Mouse (Mus musculus) liver, adult 2 months (tissue): ENCODE data around the gene Cldn24. TPM values are rescaled to one million over a fixed set of nuclear protein-coding genes. Genes with fewer than 3 reads are reported as not detected.
A peak's percentile ranks its signal among the peaks of the same experiment; 100 is the strongest.

Experiments
- DNase-seq: peaks from one replicate; pipeline ENCODE4 v3.0.0-alpha.2; 2011; ENCODE audit warnings: low read depth, low spot score; ENCODE audit errors: extremely low read depth
- H3K27ac ChIP-seq: fragments of 200-500 bp; replicated peaks from 2 replicates; pipeline ENCODE4 v1.5.1; 2012; ENCODE audit warnings: low read depth, mild to moderate bottlenecking, control low read depth, inconsistent platforms, low read length; ENCODE audit not compliant: insufficient read depth
- H3K27me3 ChIP-seq: fragments of 200-500 bp; 2 replicates; pipeline ENCODE4 v1.6.1; 2012; ENCODE audit warnings: mild to moderate bottlenecking, moderate library complexity, low read length, inconsistent platforms; ENCODE audit not compliant: control insufficient read depth, insufficient read depth
- H3K36me3 ChIP-seq: fragments of 200-500 bp; 2 replicates; pipeline ENCODE4 v1.6.1; 2012; ENCODE audit warnings: low read length, inconsistent platforms; ENCODE audit not compliant: control insufficient read depth, insufficient read depth
- H3K4me1 ChIP-seq: fragments of 200-500 bp; 2 replicates; pipeline ENCODE4 v1.6.1; 2011; ENCODE audit warnings: low read length; ENCODE audit not compliant: control insufficient read depth, insufficient read depth
- H3K4me3 ChIP-seq: fragments of 200-500 bp; 2 replicates; pipeline ENCODE4 v1.5.1; 2011; ENCODE audit warnings: low read depth, mild to moderate bottlenecking, control low read depth, low read length, moderate library complexity; ENCODE audit not compliant: insufficient read depth
- H3K79me2 ChIP-seq: fragments of 200-500 bp; 2 replicates; pipeline ENCODE4 v1.6.1; 2012; ENCODE audit warnings: inconsistent platforms, mild to moderate bottlenecking, low read length, moderate library complexity; ENCODE audit not compliant: control insufficient read depth, insufficient read depth
- H3K9ac ChIP-seq: fragments of 200-500 bp; 2 replicates; pipeline ENCODE4 v1.6.1; 2012; ENCODE audit warnings: low read depth, mild to moderate bottlenecking, control low read depth, inconsistent platforms, low read length
- CTCF ChIP-seq: fragments of 200-500 bp; IDR thresholded peaks from 2 replicates; pipeline ENCODE4 v1.5.1; 2011; ENCODE audit warnings: low read depth, low read length, control low read depth
- POLR2A ChIP-seq: fragments of 200-500 bp; IDR thresholded peaks from 2 replicates; pipeline ENCODE4 v1.6.1; 2011; ENCODE audit warnings: low read length, control low read depth; ENCODE audit not compliant: insufficient read depth; ENCODE audit errors: extremely low read depth
- WGBS: fragments of 180-500 bp; shearing (Covaris S2); methylation state at CpG from one replicate; pipeline ENCODE4 v1.1.7; 2018; 5-methylcytosine and 5-hydroxymethylcytosine counted together
- polyA plus RNA-seq: library from polyadenylated mRNA; depleted of rRNA; stranded (reverse); fragments of >200 nt; gene quantifications from 2 replicates; pipeline ENCODE4 v1.2.3, GENCODE M21; 2012
- total RNA-seq: library from RNA; depleted of rRNA; stranded (reverse); fragments of >200 nt; gene quantifications from 2 replicates; pipeline ENCODE4 v1.2.3, GENCODE M21; 2014

Gene Cldn24
- total and polyA plus RNA-seq, 2 experiments = not detected

- no peak for DNase-seq
- Histone ChIP-seq H3K4me3 (no peak overlapping the region), H3K4me1 (no peaks in the 10 kb centered on the region), H3K36me3 (peaks cover 27% of the 10 kb centered on the region), H3K79me2 (no peaks in the 10 kb centered on the region), H3K27me3 (no peaks in the 10 kb centered on the region), H3K9ac (no peak overlapping the region), H3K27ac (no peak overlapping the region)
- WGBS = 97% methylated on average over 6 of the region's 6 CpGs
- TF ChIP-seq CTCF (no peak), POLR2A (no peak)
These were observed 26.0 kb downstream of the Cldn24 start for GRCm38 (mm10) chr8:47847931-47848330.

GRCm38 (mm10) chr8:47849842-47850241 lies 27.9 kb downstream of the Cldn24 start:
- TF ChIP-seq CTCF (peak; percentile 46), POLR2A (no peak)
- H3K79me2 ChIP-seq = no peaks in the 10 kb centered on the region
- WGBS = 87% methylated on average over 8 of the region's 8 CpGs
- DNase-seq = no peak
- H3K27me3 ChIP-seq = no peaks in the 10 kb centered on the region
- H3K4me3 ChIP-seq = no peak overlapping the region
- H3K36me3 ChIP-seq = peaks cover 22% of the 10 kb centered on the region
- no peaks in the 10 kb centered on the region for H3K4me1 ChIP-seq
- no peak overlapping the region for H3K9ac ChIP-seq
- no peak overlapping the region for H3K27ac ChIP-seq

- H3K9ac ChIP-seq = no peak overlapping the region
- WGBS = 80% methylated on average over 12 of the region's 12 CpGs
These were observed 30.0 kb downstream of the Cldn24 start for GRCm38 (mm10) chr8:47851824-47852502.

GRCm38 (mm10) chr8:47852737-47853136 lies 30.8 kb downstream of the Cldn24 start:
- Histone ChIP-seq H3K27ac (no peak overlapping the region), H3K4me3 (no peak overlapping the region), H3K27me3 (no peaks in the 10 kb centered on the region), H3K4me1 (no peaks in the 10 kb centered on the region), H3K9ac (no peak overlapping the region), H3K79me2 (no peaks in the 10 kb centered on the region), H3K36me3 (peaks cover 17% of the 10 kb centered on the region)
- DNase-seq = no peak
- 89% methylated on average over 5 of the region's 5 CpGs for WGBS
- no peak for TF ChIP-seq POLR2A
- no peak for TF ChIP-seq CTCF

More at GRCm38 (mm10) chr8:47851824-47852502, 30.0 kb downstream of the Cldn24 start:
- peak; percentile 8 for DNase-seq
- Histone ChIP-seq H3K79me2 (no peaks in the 10 kb centered on the region), H3K27me3 (no peaks in the 10 kb centered on the region), H3K4me1 (no peaks in the 10 kb centered on the region), H3K36me3 (peaks cover 18% of the 10 kb centered on the region), H3K4me3 (no peak overlapping the region), H3K27ac (no peak overlapping the region)
- TF ChIP-seq CTCF = no peak
- no peak for TF ChIP-seq POLR2A

GRCm38 (mm10) chr8:47853356-47853755 lies 31.4 kb downstream of the Cldn24 start:
- Histone ChIP-seq H3K4me1 (no peaks in the 10 kb centered on the region), H3K4me3 (no peak overlapping the region)
- WGBS = 94% methylated on average over 5 of the region's 5 CpGs

GRCm38 (mm10) chr8:47859259-47859658 lies 37.3 kb downstream of the Cldn24 start:
- H3K4me3 ChIP-seq = no peak overlapping the region
- no peak for TF ChIP-seq POLR2A
- TF ChIP-seq CTCF = no peak
- H3K27ac ChIP-seq = no peak overlapping the region
- DNase-seq = no peak
- 95% methylated on average over 12 of the region's 12 CpGs for WGBS
- no peaks in the 10 kb centered on the region for H3K79me2 ChIP-seq
- peaks cover 27% of the 10 kb centered on the region; the same call in 1 of the 2 replicates for H3K36me3 ChIP-seq
- H3K27me3 ChIP-seq = no peaks in the 10 kb centered on the region
- H3K9ac ChIP-seq = no peak overlapping the region
- H3K4me1 ChIP-seq = no peaks in the 10 kb centered on the region

More at GRCm38 (mm10) chr8:47853356-47853755, 31.4 kb downstream of the Cldn24 start:
- no peak for TF ChIP-seq POLR2A
- no peak for TF ChIP-seq CTCF
- Histone ChIP-seq H3K9ac (no peak overlapping the region), H3K79me2 (no peaks in the 10 kb centered on the region), H3K27ac (no peak overlapping the region), H3K27me3 (no peaks in the 10 kb centered on the region), H3K36me3 (peaks cover 23% of the 10 kb centered on the region)
- DNase-seq = no peak
